Mouse (Mus musculus): ENCODE results near the gene Duox1.

Gene Duox1

GRCm38 (mm10) chr2:122356187-122356586 lies 40.7 kb downstream of the Duox1 start:
- no peak for DNase-seq

DNA sequence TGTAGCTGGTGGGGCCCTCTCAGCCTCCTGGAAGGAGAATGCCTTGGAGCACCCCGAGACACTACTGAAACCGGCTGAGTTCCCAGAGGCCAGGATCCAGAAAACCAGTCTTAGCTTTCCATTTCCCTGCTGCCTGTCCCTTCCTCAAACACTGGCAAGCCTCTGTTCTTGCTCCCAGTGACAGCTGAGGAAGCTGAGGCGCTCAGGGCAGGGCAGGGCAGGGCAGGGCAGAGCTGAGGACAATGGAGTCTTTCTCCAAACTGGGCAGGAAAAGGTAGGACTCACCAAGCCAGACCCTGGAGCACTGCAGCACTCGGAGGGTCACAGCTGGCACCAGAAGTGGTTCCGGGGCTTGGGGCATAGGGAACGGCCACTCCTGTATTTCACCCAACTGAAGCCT lies 44.8 kb downstream of the Duox1 start:
- no peak for DNase-seq

- DNase-seq: no peak
Observed at GRCm38 (mm10) chr2:122361181-122361580, 45.7 kb downstream of the Duox1 start.

DNA sequence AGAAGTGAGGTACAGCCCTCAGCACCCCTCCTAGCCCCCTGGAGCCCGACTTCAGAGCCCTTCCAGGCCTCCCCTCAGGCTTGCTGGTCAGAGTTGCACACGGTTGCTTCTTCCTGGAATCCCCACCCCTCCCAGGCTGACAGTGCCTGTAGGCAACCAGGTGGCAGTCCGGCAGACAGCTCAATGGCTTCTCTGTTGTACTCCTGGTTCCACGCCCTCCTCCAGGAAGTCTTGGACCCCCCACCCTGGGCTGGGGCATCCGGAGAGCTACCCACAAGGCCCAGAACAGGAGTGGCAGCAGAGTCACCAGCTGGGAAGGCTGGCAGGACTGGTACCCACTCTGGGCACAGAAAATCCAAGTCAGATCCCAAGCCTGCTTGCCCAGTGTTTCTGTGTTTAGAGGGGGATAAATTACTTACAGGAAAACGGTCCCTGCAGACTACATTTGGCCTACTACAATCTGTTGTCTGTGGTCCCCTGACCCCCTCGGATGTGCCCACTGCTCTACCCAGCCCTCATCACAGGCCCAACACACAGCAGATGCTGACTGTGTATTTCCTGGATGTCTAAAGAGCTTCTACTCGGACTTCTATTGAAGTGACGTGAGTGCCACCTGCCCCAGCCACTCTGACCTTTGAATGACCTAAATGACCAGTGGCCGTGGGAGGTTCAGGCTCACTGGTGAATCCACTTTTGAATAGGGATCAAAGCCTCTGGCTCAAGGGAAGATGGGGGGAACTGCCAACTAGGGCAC lies 46.6 kb downstream of the Duox1 start:
- no peak for DNase-seq

DNA sequence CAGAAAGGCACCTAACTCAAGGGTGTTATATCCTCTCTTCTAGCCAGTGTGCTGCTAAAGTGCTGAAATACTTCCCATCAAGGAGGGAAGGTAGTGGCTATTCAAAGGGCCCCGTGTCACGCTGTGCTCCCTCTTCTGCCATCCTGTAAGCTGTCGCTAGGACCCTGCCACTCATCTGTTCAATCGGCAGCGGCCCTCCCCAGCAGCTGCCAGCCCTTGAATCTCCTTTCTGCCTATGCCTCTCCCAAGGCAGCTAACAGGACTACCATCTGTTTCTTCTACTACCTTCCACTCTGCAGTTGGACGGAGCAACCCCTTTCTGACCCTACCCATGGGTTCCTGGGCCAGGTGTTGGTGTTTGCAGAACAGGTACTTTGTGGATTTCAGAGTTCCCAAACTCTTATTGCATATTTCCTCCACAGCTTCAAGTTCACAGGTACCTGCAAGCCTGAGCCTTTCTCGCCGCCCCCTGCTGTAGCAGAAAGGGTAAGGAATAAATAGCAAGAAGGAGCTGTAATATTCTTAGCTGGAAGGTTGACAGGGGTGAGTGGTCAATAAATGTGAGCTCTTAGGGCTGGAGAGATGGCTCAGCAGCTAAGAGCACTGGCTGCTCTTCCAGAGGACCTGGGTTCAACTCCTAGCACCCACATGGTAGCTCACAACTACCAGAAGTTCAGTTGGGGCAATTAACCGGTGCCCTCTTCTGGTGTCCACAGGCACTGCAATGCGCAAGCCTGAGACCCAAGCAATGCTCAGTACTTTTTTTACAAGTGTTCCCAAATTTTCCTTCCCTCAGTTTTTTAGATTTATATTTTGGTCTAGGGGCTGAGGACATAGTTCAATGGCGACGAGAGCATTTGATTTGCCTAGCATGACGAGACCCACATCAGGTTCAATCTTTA lies 47.4 kb downstream of the Duox1 start:
- DNase-seq: no peak

GRCm38 (mm10) chr2:122364352-122364944 lies 49.0 kb downstream of the Duox1 start:
- no peak for DNase-seq

- no peak for DNase-seq
Observed at GRCm38 (mm10) chr2:122365244-122365866, 49.9 kb downstream of the Duox1 start.

DNA sequence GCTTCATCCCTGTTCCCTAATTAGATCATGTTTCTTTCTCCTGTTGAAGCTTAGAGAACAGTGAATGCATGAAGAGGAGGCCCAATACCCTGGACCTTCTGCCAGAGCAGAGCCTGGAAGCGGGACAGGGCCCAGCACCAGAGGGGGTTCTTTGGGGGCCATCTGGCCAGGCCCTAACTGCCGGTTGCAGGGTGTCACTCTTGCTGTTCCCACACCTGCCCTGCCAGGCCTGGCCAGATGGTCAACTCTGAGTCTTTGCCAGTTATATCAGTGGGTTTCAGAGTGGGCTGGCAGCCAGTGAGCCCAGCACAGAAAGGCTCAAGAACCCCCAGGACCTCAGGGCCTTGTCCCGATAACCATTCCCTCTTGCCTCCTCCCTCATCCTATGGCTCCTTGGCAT lies 50.6 kb downstream of the Duox1 start:
- no peak for DNase-seq

DNA sequence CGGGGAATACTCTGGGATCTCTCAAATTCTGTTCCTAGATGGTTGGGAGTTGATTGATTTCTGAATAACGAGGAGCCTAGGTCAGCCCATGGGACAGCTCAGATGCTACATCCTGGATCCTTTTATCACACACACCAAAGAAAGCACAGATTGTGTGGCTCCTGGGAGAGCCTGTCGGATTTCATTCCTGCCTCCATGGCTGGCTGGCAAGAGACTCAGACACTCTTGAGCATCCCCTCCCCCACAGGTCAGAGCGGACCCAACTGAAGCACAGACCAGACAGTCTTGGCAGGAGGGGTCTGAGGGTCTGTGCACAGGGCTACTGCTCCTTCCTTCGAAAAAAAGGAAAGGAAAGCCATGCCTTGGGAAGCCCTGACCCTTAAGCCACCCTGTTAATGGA lies 51.2 kb downstream of the Duox1 start:
- no peak for DNase-seq

- DNase-seq: no peak
Observed at GRCm38 (mm10) chr2:122367181-122367580, 51.7 kb downstream of the Duox1 start.

- DNase-seq: no peak
Observed at GRCm38 (mm10) chr2:122367701-122368080, 52.2 kb downstream of the Duox1 start.

DNA sequence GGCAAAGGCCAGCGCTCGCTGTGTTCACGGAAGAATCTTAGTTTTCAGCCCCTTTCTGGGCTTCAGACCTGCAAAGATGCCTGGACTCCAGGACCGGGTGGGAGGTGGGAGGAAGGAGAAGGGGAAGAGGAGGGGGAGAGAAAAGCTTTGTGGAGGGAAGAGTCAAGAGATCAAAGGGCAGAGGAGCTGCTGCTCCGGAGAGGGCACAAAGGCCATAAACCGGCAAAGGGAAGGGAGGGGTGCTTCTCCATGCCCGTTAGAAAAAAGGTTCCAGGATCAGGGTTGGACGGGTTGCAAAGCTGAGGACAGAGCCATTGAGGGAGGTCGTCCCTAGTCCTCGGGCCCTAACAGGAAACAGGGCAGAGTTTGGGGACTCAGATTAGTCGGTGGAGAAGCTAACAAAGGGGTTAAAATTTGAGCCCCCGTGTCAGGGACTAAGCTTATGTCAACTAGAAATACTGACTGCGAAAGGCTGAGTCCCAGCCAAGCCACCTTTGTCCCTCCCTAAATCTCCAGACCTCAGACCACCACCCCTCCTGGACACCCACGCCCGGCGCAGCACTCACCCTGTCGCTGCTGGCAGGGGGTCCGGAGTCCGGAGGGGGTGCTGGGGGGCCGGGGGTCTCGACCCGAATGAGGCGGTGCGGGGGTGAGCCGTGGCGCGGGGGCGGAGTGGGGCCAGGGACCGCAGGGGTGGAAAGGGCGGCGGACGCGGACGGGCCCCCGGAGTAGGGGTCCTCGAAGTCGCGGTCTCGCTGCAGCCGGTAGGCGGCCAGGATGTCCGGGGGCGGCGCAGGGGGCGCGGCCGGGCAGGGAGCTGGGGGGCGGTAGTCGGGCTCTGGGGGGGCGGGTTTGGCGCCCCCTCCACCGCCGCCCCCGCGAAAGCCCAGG lies 52.9 kb downstream of the Duox1 start:
- no peak for DNase-seq

GRCm38 (mm10) chr2:122368995-122369739 lies 53.7 kb downstream of the Duox1 start, which contains the start of gene Shf:
Gene Shf (minus strand): TSS chr2:122369162.
- peak; percentile 99 for DNase-seq

GRCm38 (mm10) chr2:122370101-122370750 lies 54.8 kb downstream of the Duox1 start:
- DNase-seq: peak; percentile 89

- DNase-seq: no peak
Observed at GRCm38 (mm10) chr2:122372067-122372466, 56.6 kb downstream of the Duox1 start.

GRCm38 (mm10) chr2:122372541-122372940 lies 57.1 kb downstream of the Duox1 start:
- peak; percentile 61 for DNase-seq

DNA sequence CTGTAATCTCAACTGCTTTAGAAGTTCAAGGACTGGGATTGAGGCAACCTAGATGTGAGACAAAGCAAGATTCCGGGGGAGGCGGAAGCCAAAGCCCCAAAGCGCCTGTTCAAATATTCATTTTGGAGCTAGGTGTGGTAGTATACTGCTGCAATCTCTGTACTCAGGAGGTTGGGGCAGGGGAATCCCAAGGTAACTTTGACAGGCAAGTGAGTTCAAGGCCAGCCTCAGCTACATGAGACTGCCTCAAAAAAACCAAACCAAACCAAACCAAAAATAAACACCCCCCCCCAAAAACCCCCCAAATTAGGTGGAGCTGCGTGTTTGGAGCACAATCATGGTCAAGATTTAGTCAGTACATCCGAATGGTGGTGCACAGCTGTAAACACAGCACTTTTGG lies 58.5 kb downstream of the Duox1 start:
- peak; percentile 74 for DNase-seq

- DNase-seq: peak; percentile 79
Observed at GRCm38 (mm10) chr2:122374666-122375331, 59.3 kb downstream of the Duox1 start.

- peak; percentile 100 for DNase-seq
Observed at GRCm38 (mm10) chr2:122375391-122375991, 60.0 kb downstream of the Duox1 start.
